Mouse (Mus musculus) gastrocnemius, postnatal 14 days (tissue): ENCODE results near the gene Cd2bp2. TPM values are rescaled to one million over a fixed set of nuclear protein-coding genes. Genes with fewer than 3 reads are reported as not detected.

Experiments used
- DNase-seq: peaks from one replicate; pipeline ENCODE4 v3.0.0; 2021; ENCODE audit warnings: mixed read lengths
- intact Hi-C: fragments of 180-260 bp; cut with DNase I; formaldehyde crosslinking; loops from one replicate; pipeline ENCODE4 v1.15.1; 2025; ENCODE audit warnings: low total_unique reads
- total RNA-seq, 2 experiments: library from RNA; stranded (reverse); gene quantifications; 2 replicates each; pipeline ENCODE4 v1.2.3; 2021

Gene Cd2bp2
- total RNA-seq, 2 experiments from 2014 or later = 30.0 to 32.0 TPM

- DNase-seq = no peak
- intact Hi-C loops = no loop called here
Observed at GRCm38 (mm10) chr7:127220440-127220839, 24.6 kb upstream of the Cd2bp2 start.

- intact Hi-C loops = no loop called here
- DNase-seq = no peak
Observed at GRCm38 (mm10) chr7:127218670-127219069, 22.8 kb upstream of the Cd2bp2 start.

DNA sequence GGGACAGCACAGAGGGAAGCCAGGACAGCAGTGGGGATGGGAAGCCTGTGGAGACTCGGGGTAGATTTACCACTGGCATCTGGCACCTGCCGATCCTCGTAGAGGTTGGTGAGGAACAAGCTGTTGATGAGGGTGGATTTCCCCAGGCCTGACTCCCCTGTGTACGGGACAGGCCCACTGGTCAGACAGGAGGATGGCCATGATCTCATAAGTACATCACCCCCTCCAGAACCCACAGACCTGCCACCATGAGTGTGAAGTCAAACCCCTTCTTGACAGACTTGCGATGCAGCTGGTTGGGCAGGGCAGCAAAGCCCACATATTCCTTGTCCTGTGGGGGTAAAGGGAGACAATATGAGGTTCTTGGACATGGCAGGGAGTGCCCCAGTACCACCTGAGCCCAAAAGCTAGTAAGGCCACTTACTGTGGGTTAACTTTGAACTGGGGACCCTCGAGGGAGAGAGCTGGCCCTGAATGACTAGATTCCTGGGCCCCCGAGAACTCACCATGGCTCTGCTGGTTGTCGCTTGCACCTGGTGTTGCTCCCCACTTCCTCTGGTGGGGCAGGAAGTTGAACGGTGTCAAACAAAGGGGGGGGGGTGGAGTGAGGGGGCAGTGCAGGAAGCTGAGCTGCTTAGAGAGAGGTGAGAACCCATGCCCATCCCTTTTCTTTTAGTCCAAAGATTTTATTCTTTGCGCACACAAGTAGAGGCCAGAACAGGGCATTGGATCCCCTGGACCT, 22.2 kb upstream of the Cd2bp2 start:
- DNase-seq = no peak
- intact Hi-C loops = no loop called here

- intact Hi-C loops = no loop called here
- DNase-seq = no peak
Observed at GRCm38 (mm10) chr7:127217475-127217874, 21.6 kb upstream of the Cd2bp2 start.

DNA sequence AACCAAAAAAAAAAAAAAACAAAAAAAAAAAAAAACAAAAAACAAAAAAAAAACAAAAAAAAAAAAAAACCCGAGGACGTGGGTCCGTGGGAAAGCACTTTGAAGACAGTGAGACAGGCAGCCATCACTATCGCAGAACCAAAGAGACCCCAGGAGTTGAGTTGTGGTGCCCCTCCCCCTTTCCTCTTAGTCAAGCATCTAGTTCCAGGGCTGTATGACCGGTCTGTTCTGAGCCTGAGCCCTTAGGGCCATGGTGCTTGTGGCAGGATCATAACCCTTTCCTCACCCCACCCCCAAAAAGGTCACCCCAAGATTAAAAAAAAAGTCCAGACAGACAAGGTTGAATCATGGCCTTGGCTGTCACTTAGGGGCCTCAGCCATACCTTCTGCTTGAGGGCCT, 20.5 kb upstream of the Cd2bp2 start:
- no peak for DNase-seq
- intact Hi-C loops = no loop called here

DNA sequence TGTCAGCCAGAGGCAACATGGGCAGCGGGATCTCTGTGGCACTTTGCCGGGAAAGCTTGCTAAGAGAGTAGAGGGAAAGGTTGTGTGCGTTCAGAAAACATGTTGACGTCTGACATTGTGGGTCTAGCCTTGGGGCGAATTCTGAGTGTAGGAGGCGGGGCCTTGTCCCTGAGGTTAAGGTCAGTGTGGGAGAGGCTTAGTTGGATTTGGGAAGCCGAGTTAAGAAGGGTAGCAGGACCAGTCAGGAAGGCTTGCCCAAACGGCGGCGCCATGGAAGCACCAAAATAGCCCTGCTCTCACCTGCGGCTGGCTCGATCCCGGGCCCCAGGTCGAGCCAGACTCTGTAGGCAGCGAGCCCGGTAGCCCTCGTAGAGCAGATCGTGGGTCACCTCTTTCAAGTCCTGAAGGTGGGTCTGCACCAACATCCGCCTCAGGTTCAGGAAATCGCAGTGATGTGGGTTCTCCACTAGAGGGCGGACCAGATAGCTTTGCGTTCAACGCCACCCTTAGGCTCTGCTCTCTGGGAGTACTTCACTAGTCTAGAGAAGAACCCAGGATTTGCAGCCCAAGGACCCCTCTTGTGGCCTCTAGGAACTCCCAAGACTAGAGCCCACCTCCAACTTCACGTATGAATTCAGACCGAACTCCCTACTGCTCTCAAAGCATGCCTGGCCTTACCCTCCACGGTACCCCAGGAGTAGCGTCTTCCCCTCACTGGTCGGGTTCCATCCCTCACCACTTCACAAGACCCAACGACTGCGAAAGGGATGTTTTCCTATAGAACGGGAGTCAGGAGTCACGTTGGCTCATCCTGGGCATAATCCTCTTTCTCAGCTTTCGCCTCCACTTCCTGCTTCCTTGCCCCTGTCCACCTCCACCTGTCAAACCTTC, 19.4 kb upstream of the Cd2bp2 start:
- intact Hi-C loops = no loop called here
- peak; percentile 75 for DNase-seq

GRCm38 (mm10) chr7:127214521-127214920, 18.7 kb upstream of the Cd2bp2 start:
- peak; percentile 59 for DNase-seq
- intact Hi-C loops = no loop called here

DNA sequence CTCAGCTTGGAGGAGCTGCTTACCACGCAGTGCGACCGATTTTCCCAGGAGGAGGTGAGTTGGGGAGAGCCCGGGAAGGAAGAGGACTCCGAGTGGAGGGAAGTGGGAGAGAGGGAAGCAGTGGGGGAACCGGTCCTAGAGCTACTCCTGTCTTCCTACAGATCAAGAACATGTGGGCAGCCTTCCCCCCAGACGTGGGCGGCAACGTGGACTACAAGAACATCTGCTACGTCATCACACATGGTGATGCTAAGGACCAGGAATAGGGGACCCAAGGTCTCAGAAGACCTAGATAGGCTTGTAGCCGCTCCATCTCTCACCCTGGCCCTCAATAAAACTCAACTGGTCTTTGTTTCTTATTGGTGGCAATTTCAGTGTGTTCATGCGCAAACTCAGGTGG, 18.1 kb upstream of the Cd2bp2 start:
- intact Hi-C loops = no loop called here
- no peak for DNase-seq

DNA sequence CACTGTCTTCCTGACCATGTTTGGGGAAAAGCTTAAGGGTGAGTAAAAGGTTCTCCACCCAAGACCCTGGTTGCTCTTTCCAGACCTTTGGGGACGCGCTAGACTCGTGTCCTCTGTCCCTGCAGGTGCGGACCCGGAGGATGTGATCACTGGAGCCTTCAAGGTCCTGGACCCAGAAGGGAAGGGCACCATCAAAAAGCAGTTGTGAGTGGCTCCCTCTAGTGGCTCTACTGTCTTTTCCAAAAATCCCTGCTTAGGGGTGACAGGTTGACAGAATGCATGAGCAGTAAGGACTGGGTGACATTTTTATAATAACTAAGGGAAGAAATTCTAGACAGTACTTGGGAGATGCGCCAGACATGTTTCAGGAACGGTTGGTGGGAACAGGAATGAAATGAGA, 17.6 kb upstream of the Cd2bp2 start:
- no peak for DNase-seq
- intact Hi-C loops = no loop called here

DNA sequence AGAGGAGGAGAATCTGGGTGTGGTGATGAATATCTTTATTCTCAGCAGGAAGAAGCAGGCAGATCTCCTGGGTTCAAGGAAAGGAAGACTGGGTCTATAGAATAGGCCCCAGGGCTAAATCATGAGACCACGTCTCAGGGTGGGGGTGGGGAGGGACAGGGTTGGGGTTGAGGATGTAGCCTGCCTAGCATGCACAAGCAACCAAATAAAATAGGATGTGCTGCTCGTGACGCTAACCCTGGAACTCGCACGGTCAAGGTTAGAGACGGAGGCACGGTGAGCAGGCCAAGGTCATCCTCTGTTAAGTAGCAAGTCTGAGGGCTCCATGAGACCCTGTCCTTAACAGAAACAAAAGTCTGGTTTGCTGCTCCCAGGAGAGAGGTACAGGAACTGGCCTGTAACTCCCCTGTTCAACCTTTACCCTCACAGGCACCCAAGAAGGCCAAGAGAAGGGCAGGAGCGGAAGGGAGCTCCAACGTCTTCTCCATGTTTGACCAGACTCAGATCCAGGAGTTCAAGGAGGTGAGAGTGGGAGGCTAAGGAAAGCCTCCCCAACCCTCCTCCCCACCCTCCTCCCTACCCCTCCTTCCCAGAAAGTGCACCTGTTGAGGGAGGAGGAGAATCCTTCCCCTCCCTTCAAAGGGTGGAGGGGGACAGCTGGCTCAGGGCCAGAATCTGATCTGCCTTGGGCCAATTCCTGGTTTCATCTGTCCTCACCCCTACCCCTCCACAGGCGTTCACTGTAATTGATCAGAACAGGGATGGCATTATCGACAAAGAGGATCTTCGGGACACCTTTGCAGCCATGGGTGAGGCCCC, 16.8 kb upstream of the Cd2bp2 start:
- peak; percentile 43 for DNase-seq
- intact Hi-C loops = no loop called here

- peak; percentile 66 for DNase-seq
- intact Hi-C loops = no loop called here
Observed at GRCm38 (mm10) chr7:127211014-127211745, 15.3 kb upstream of the Cd2bp2 start.

DNA sequence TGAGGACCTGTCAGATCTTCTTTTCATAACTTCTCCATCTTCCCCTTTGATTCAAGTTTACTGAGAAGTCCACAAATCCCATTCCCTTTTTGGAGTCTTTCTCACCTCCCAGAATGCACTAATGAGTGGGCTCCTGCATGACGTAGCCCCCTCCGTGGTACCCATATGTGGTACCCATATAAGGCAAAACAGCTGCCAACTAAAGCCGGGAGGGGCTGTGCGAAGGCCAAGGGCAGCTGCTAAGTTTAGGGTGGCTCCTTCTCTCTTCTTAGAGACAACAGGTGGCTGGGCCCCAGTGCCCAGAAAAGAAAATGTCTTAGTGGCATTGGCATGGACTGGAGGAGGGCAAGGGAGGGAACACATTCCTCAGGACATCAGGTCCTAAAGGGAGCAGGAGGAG, 14.4 kb upstream of the Cd2bp2 start:
- peak; percentile 72 for DNase-seq
- intact Hi-C loops = no loop called here

GRCm38 (mm10) chr7:127209851-127210250, 14.0 kb upstream of the Cd2bp2 start:
- intact Hi-C loops = no loop called here
- DNase-seq = no peak

GRCm38 (mm10) chr7:127208553-127209438, 12.9 kb upstream of the Cd2bp2 start, which contains the start of gene Mylpf:
Gene Mylpf (plus strand): TSS chr7:127208890.
- intact Hi-C loops = no loop called here
- peak; percentile 94 for DNase-seq

DNA sequence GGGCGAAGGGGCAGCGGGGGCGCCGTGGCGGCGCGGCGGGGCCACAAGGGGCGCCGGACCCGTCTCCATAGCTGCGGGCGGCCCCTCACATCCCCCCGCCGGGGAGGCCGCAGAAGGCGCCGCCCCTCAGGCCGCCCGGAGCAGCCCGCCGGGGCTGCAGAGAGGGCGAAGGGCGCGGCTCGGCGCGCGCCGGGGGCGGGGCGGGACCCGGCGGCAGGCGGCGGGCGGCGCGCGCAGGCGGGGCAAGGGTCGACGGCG, 12.4 kb upstream of the Cd2bp2 start, which contains the start of gene Tbc1d10b:
TSS of gene Tbc1d10b (minus strand) at position 174 of the 258 bp plus-strand sequence.
- no peak for DNase-seq
- intact Hi-C loops = no loop called here

DNA sequence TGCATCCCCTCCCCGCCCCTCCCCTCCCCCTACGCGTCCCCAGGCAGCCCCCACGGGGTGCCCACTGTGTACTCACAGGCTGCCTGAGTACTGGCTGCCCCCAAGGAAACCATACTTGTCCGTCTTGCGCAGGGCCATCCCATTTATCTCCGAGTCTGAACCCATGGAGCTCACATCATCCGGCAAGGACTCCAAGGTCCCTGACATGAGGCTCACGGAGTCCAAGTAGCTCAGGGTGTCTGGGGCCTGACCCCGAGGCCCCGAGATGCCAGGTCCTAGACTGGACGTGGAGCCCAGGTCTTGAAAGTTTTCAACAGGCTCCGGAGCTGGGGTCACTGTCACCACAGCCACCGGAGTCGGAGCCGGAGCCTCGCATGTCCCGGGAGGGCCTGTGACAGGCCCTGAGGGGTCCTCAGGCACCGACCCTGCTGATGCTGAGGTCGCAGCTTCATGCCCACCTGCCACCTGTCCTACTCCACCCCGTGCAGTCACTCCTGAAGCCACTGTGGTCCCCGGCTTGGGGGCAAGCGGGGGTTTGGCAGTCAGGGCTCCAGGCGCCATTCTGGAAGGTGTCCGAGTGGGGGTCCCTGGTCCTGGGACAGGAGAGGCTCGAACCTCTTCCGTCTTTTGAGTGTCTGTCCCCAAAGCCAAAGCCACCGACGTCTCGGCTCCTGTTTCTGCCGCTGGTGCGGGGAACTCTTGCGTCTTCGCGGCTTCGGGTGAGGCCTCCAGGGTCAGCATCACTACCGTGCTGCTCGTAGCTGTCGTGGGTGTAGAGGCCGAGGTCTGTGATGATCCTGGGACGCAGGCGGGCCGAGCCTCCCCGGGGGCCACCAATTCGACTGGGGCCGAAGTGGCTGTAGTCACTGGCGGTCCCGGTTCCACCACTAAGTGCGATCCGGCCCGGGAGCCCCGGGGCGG, 11.8 kb upstream of the Cd2bp2 start:
- no peak for DNase-seq
- intact Hi-C loops = no loop called here

GRCm38 (mm10) chr7:127206606-127207005, 10.8 kb upstream of the Cd2bp2 start:
- intact Hi-C loops = no loop called here
- DNase-seq = no peak
